Mouse (Mus musculus): ENCODE measurements around the gene Catsperz. TPM values are rescaled to one million over a fixed set of nuclear protein-coding genes. Genes with fewer than 3 reads are reported as not detected.
A peak's percentile ranks its signal among the peaks of the same experiment; 100 is the strongest.

The Catsperz gene
- polyA plus RNA-seq, 1 experiment from 2014 or later, result 0.53 TPM

DNA sequence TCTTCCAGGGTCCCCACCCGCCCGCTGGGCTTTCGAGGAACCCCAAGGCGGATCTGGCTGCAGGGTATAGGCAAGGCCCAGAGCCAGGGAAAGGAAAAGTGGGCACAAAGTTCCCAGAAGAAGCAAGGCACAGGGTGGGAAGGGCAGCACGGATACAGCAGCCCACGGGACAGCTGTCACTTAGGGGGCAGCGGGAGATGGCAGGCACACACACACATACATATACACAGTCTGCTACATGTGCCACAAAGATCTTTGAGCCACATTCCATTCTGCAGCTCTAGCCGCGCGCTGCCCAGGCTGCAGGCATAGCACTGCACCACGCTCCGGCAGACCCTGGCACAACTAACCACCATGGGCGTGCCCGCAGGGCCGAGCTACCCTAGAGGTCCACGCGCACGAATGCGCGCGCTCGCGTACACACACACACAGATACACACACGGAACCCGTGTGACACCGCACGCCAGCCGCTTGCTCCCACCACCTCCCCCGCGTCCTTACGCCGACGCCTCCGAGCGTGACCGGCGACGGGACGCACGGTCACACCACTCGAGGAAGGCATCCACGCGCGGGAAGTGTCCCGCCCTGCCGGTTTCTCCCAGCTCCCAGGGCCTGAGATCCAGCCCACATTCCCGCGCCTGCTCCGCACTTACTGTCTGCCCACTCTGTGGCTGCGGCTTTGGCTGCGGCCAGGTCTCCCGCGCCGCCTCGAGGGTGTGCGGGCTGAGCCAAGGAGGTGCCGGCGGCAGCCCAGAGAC, 8.4 kb upstream of the Catsperz start:
- H3K27ac ChIP-seq (replicated peaks; ENCODE audit: low read depth, low read length), result no peak overlapping the region
- peaks cover 6% of the 10 kb centered on the region; the same call in 1 of the 2 replicates for H3K36me3 ChIP-seq (ENCODE audit: control insufficient read depth, insufficient read depth, low read length)
- H3K9me3 ChIP-seq (ENCODE audit: control insufficient read depth, low read length), result no peaks in the 10 kb centered on the region
- peak overlapping the region; percentile 39 for H3K4me3 ChIP-seq (replicated peaks; ENCODE audit: low read depth, low read length)
- peak; percentile 53 for ATAC-seq (ENCODE audit: low FRiP score, low TSS enrichment)
- peak overlapping the region; percentile 45; the same call in 1 of the 2 replicates for H3K9ac ChIP-seq (replicated peaks; ENCODE audit: low read length)
- 3% methylated on average over 58 of the region's 58 CpGs for WGBS
- peak; percentile 64 for DNase-seq
- H3K4me2 ChIP-seq (ENCODE audit: low read length), result peak overlapping the region; percentile 68
- peaks cover 8% of the 10 kb centered on the region; the same call in 1 of the 2 replicates for H3K4me1 ChIP-seq (ENCODE audit: control insufficient read depth, insufficient read depth, low read length)
- peaks cover 66% of the 10 kb centered on the region for H3K27me3 ChIP-seq (ENCODE audit: control insufficient read depth, insufficient read depth, low read length)

DNA sequence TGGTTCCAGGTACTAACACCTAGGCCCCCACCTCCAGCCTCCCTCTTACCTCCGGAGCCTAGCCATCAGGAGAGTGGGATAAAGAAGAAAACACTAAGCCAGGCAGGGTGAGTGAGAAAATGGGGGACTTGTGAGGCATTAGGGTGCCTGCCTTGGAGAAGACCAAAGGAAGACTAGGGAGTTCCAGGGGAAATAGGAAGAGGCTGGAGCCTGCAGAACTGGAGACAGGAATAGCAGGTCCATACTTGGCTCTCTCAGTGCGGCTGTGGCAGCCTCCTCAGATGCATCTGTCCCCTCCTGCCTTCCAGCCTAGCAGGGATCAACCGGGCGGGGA, 7.9 kb upstream of the Catsperz start:
- Histone ChIP-seq H3K4me2 (ENCODE audit: low read length) (peak overlapping the region; percentile 68; the same call in 1 of the 2 replicates), H3K27ac (replicated peaks; ENCODE audit: low read depth, low read length) (no peak overlapping the region), H3K27me3 (ENCODE audit: control insufficient read depth, insufficient read depth, low read length) (peaks cover 70% of the 10 kb centered on the region), H3K9ac (replicated peaks; ENCODE audit: low read length) (no peak overlapping the region), H3K4me3 (replicated peaks; ENCODE audit: low read depth, low read length) (no peak overlapping the region), H3K9me3 (ENCODE audit: control insufficient read depth, low read length) (no peaks in the 10 kb centered on the region), H3K36me3 (ENCODE audit: control insufficient read depth, insufficient read depth, low read length) (0 out of 2 replicates have a peak, but pooled peaks cover under 1% of the 10 kb centered on the region), H3K4me1 (ENCODE audit: control insufficient read depth, insufficient read depth, low read length) (peaks cover 8% of the 10 kb centered on the region; the same call in 1 of the 2 replicates)
- WGBS, result 17% methylated on average over 4 of the region's 4 CpGs
- DNase-seq (no peak), ATAC-seq (ENCODE audit: low FRiP score, low TSS enrichment) (no peak)

DNA sequence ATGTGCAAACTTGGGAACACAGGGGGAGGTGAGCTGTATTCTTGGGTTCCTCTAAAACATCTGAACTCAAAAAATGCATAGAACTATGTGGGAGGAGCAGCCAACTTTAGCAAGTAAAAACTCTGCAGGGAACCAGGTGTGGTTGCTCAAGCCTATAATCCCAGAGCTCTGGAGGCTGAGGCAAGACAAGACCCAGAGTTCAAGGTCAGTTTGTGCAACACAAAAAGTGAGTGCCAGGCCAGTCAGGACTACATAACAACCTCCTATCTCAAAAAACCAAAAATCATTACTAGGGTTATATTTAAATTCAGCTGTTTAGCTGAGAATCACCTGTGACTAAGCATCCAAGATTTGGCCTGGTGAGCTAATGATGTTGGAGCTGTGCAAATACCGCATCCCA, 6.8 kb upstream of the Catsperz start:
- no peaks in the 10 kb centered on the region for H3K36me3 ChIP-seq (ENCODE audit: control insufficient read depth, insufficient read depth, low read length)
- H3K4me2 ChIP-seq (ENCODE audit: low read length), result no peak overlapping the region
- H3K27ac ChIP-seq (replicated peaks; ENCODE audit: low read depth, low read length), result no peak overlapping the region
- WGBS, result 39% methylated on average over 1 of the region's 1 CpGs
- DNase-seq (no peak), ATAC-seq (ENCODE audit: low FRiP score, low TSS enrichment) (no peak)
- no peak overlapping the region for H3K9ac ChIP-seq (replicated peaks; ENCODE audit: low read length)
- H3K4me3 ChIP-seq (replicated peaks; ENCODE audit: low read depth, low read length), result no peak overlapping the region
- peaks cover 80% of the 10 kb centered on the region for H3K27me3 ChIP-seq (ENCODE audit: control insufficient read depth, insufficient read depth, low read length)
- peaks cover 8% of the 10 kb centered on the region; the same call in 1 of the 2 replicates for H3K4me1 ChIP-seq (ENCODE audit: control insufficient read depth, insufficient read depth, low read length)
- no peaks in the 10 kb centered on the region for H3K9me3 ChIP-seq (ENCODE audit: control insufficient read depth, low read length)

DNA sequence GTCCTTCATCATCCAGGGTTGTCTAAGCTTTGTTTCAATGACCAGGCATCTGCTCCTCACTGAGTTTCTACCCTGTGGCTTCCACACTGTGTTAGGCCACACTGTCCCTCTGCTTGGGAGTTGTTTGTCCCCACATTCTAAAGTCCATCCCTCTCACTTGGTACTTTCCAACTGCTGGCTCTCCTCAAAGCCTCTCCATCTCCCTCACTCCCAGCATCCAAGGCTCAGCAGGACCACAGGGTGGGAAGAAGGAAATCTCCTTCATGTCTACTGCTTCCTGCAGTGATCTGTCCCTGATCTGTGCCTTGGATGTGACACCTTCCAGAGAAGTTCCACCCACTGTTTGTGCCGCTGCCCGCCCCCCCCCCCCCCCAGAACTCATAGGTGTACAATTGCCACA, 5.8 kb upstream of the Catsperz start:
- Histone ChIP-seq H3K27ac (replicated peaks; ENCODE audit: low read depth, low read length) (no peak overlapping the region), H3K4me3 (replicated peaks; ENCODE audit: low read depth, low read length) (no peak overlapping the region), H3K27me3 (ENCODE audit: control insufficient read depth, insufficient read depth, low read length) (peaks cover 86% of the 10 kb centered on the region), H3K9me3 (ENCODE audit: control insufficient read depth, low read length) (no peaks in the 10 kb centered on the region), H3K4me1 (ENCODE audit: control insufficient read depth, insufficient read depth, low read length) (peaks cover 8% of the 10 kb centered on the region; the same call in 1 of the 2 replicates), H3K4me2 (ENCODE audit: low read length) (no peak overlapping the region), H3K36me3 (ENCODE audit: control insufficient read depth, insufficient read depth, low read length) (no peaks in the 10 kb centered on the region), H3K9ac (replicated peaks; ENCODE audit: low read length) (no peak overlapping the region)
- 0% methylated on average over 2 of the region's 2 CpGs for WGBS
- no peak for DNase-seq
- ATAC-seq (ENCODE audit: low FRiP score, low TSS enrichment), result no peak

DNA sequence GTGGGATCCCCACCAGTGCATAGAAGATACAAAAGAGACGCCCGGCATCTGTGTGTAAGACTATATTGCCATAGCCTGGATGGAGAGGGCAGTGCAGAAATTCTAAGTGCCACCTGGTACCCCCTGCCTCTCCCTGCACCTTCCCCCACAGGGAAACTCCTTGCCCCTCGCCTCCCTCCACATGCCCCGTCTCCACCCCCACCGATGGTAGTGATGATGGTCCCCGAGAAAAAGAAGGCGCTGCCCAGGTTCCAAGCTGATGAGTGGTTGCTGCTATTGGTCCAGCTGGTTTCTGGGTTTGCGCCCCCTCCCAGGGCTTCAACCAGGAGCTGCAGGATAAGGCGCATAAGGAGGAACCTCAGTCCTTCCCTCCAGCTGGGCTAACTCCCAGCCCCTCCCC, 2.9 kb upstream of the Catsperz start:
- Histone ChIP-seq H3K27ac (replicated peaks; ENCODE audit: low read depth, low read length) (no peak overlapping the region), H3K36me3 (ENCODE audit: control insufficient read depth, insufficient read depth, low read length) (no peaks in the 10 kb centered on the region), H3K4me1 (ENCODE audit: control insufficient read depth, insufficient read depth, low read length) (no peaks in the 10 kb centered on the region), H3K9me3 (ENCODE audit: control insufficient read depth, low read length) (no peaks in the 10 kb centered on the region), H3K4me3 (replicated peaks; ENCODE audit: low read depth, low read length) (no peak overlapping the region), H3K4me2 (ENCODE audit: low read length) (no peak overlapping the region), H3K9ac (replicated peaks; ENCODE audit: low read length) (no peak overlapping the region), H3K27me3 (ENCODE audit: control insufficient read depth, insufficient read depth, low read length) (peaks cover 86% of the 10 kb centered on the region)
- ATAC-seq (ENCODE audit: low FRiP score, low TSS enrichment) (no peak), DNase-seq (no peak)
- 10% methylated on average over 9 of the region's 9 CpGs for WGBS

DNA sequence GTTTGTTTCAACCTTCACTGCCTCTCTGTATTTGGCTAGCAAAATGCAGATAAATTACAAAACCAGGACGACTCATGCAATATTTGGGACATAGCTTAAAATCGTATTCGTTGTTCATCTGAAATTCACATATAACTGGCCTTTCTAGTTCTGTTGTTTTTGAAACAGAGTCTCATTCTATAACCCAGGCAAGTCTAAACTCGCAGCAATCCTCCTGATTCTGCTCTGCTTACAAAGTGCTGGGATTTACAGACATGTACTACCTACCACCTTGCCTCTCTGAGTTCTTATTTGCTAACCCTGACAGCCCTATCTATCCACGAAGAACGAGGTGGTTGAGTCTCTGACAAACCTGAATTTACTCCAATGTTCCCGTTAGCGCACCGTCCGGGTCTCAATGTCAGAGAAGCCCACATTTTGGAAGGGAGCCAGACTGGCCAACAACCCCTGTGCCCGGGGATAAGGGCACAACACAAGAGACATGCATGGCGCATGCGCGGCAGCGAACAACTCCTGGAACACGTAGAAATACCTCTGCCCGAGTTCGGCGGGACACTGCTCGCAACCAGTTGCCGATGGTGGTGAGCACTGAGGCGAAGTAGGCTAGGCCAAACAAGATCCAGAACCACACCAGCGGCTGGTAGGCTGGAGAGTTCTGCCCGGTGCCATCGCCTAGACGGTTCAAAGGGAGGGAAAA, 1.5 kb upstream of the Catsperz start:
- ATAC-seq (ENCODE audit: low FRiP score, low TSS enrichment), result no peak
- Histone ChIP-seq H3K9ac (replicated peaks; ENCODE audit: low read length) (no peak overlapping the region), H3K27me3 (ENCODE audit: control insufficient read depth, insufficient read depth, low read length) (peaks cover 79% of the 10 kb centered on the region), H3K4me2 (ENCODE audit: low read length) (peak overlapping the region; percentile 23), H3K36me3 (ENCODE audit: control insufficient read depth, insufficient read depth, low read length) (no peaks in the 10 kb centered on the region), H3K27ac (replicated peaks; ENCODE audit: low read depth, low read length) (no peak overlapping the region), H3K9me3 (ENCODE audit: control insufficient read depth, low read length) (no peaks in the 10 kb centered on the region), H3K4me3 (replicated peaks; ENCODE audit: low read depth, low read length) (peak overlapping the region; percentile 8; the same call in 1 of the 2 replicates), H3K4me1 (ENCODE audit: control insufficient read depth, insufficient read depth, low read length) (peaks cover 7% of the 10 kb centered on the region; the same call in 1 of the 2 replicates)
- WGBS, result 10% methylated on average over 26 of the region's 26 CpGs
- peak; percentile 58 for DNase-seq

DNA sequence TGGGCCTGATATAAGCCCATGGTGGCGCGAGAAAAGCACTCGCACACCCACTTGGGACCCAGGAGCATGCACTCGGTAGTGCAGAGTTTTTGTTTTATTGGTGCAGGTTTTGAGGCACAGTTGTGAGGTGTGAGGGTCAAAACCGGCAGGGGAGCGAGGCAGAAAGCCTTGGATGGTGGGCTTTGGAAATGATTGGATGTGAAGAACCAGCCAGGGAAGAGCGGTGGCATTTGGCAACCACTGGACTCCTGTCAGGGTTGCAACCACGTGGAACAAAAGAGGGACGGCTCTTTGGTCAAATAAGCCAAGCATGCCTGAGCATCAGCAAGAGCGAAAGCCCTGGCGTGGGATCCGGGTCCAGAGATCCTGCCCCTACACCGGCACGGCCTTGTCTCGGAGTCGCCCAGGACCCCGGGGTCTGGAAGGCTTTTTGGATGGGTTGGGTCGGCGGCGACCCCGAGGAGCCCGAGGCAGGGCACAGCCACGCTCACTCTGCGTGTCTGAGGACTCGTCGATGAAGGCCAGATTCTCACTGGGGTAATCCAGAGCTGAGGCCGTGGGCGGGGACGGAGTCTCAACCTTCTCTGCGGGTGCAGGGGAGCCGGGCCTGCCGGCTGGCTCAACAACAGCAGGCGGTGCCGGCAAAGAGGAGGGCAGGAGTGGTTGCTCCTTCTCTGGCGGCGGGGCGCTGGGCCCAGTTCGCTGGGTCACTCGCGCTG, 590 bp upstream of the Catsperz start:
- H3K27me3 ChIP-seq (ENCODE audit: control insufficient read depth, insufficient read depth, low read length), result peaks cover 70% of the 10 kb centered on the region
- no peak overlapping the region for H3K27ac ChIP-seq (replicated peaks; ENCODE audit: low read depth, low read length)
- no peaks in the 10 kb centered on the region for H3K9me3 ChIP-seq (ENCODE audit: control insufficient read depth, low read length)
- H3K4me1 ChIP-seq (ENCODE audit: control insufficient read depth, insufficient read depth, low read length), result peaks cover 7% of the 10 kb centered on the region
- ATAC-seq (ENCODE audit: low FRiP score, low TSS enrichment), result no peak
- no peak overlapping the region for H3K9ac ChIP-seq (replicated peaks; ENCODE audit: low read length)
- no peak for DNase-seq
- H3K4me3 ChIP-seq (replicated peaks; ENCODE audit: low read depth, low read length), result no peak overlapping the region
- WGBS, result 3% methylated on average over 40 of the region's 40 CpGs
- H3K36me3 ChIP-seq (ENCODE audit: control insufficient read depth, insufficient read depth, low read length), result no peaks in the 10 kb centered on the region
- no peak overlapping the region for H3K4me2 ChIP-seq (ENCODE audit: low read length)

DNA sequence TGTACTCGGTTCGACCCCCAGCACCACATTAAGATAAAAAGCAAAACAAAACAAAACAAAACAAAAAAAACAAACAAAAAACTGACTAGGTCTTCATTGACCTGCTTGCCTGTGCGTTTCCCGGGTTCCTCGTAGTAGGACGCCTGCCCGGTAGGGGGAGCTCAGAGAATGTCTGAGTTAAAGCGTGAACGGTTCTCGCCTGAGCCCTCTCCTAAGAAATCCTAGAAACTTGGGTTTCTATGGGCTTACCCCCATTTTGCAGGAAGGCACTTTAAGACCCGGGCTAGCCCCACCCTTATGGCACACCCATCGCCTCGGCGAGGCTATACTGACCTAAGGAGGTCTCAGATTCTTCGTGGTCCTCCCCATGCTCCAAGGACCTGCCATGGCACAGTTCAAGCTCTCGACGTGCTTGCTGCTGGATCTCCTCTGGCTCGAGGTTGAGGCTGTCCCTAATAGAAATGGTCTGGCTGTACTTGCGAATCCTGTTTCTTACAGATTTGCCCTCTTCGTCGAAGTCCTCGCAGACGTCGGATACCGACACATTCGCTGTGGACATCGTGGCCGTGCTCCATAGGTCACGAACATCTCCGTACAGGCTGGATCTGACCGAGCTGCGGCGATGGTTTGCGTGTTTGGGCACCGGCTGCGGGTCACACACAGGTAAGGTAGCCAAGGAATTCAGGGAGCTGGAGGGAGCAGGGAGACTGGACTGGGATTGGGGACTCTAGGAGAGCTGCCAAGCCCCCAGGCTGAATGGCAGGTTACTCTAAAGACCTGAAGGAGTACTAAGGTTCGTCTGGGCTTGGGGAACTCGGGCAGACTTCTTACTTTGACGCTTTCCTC, 496 bp downstream of the Catsperz start:
- H3K4me2 ChIP-seq (ENCODE audit: low read length), result 0 out of 2 replicates have a peak overlapping the region, but pooled peaks have one; percentile 0
- ATAC-seq (ENCODE audit: low FRiP score, low TSS enrichment) (no peak), DNase-seq (peak; percentile 90)
- no peaks in the 10 kb centered on the region for H3K36me3 ChIP-seq (ENCODE audit: control insufficient read depth, insufficient read depth, low read length)
- WGBS, result 3% methylated on average over 39 of the region's 39 CpGs
- no peak overlapping the region for H3K9ac ChIP-seq (replicated peaks; ENCODE audit: low read length)
- H3K27me3 ChIP-seq (ENCODE audit: control insufficient read depth, insufficient read depth, low read length), result peaks cover 67% of the 10 kb centered on the region
- H3K4me1 ChIP-seq (ENCODE audit: control insufficient read depth, insufficient read depth, low read length), result peaks cover 18% of the 10 kb centered on the region
- H3K27ac ChIP-seq (replicated peaks; ENCODE audit: low read depth, low read length), result no peak overlapping the region
- 0 out of 2 replicates have a peak overlapping the region, but pooled peaks have one; percentile 5 for H3K4me3 ChIP-seq (replicated peaks; ENCODE audit: low read depth, low read length)
- no peaks in the 10 kb centered on the region for H3K9me3 ChIP-seq (ENCODE audit: control insufficient read depth, low read length)

All from midbrain, embryonic 14.5 days (tissue).